Mouse (Mus musculus) E14TG2a.4 (cell line): ENCODE data around the gene Tmem119.

Source experiments
- CTCF ChIP-seq: conservative IDR thresholded peaks from 2 replicates; pipeline ENCODE4 v1.5.1; 2014; ENCODE audit warnings: low read length
- NANOG ChIP-seq: IDR thresholded peaks from 2 replicates; pipeline ENCODE4 v1.6.1; 2014; ENCODE audit warnings: borderline replicate concordance, low read length, mixed read lengths
- POU5F1 ChIP-seq: IDR thresholded peaks from 2 replicates; pipeline ENCODE4 v1.6.1; 2014; ENCODE audit warnings: low read length, borderline replicate concordance

- TF ChIP-seq CTCF: no peak
- TF ChIP-seq POU5F1: no peak
- TF ChIP-seq NANOG: no peak
Measured at GRCm38 (mm10) chr5:113751521-113752157, 48.7 kb downstream of the Tmem119 start.
